Mouse (Mus musculus) right cerebral cortex, postnatal 4 days (tissue): ENCODE data around the gene Elf1.
"Not testable (repeated sequence)": the region's sequence is repeated elsewhere in the genome, so short reads cannot be mapped to it uniquely, and the experiment has no call there.

Experiments used
- DNase-seq: peaks from one replicate; pipeline ENCODE4 v3.0.0-alpha.2; 2022

Elf1 gene

GRCm38 (mm10) chr14:79480624-79481338 lies at the start of gene Elf1:
Gene Elf1 (plus strand): TSS chr14:79481194.
- peak; percentile 96 for DNase-seq

- no peak for DNase-seq
Measured at GRCm38 (mm10) chr14:79434068-79434467, 46.9 kb upstream of the Elf1 start.

- no peak for DNase-seq
Measured at GRCm38 (mm10) chr14:79440655-79441054, 40.3 kb upstream of the Elf1 start.

- DNase-seq, result no peak
Measured at GRCm38 (mm10) chr14:79441441-79441840, 39.6 kb upstream of the Elf1 start.

- DNase-seq, result no peak
Measured at GRCm38 (mm10) chr14:79444601-79445000, 36.4 kb upstream of the Elf1 start.

GRCm38 (mm10) chr14:79445055-79445620 lies 35.9 kb upstream of the Elf1 start:
- DNase-seq, result peak; percentile 17

- DNase-seq, result peak; percentile 61
Measured at GRCm38 (mm10) chr14:79451681-79452590, 29.1 kb upstream of the Elf1 start, which contains the start of gene Kbtbd6. Gene Kbtbd6 (plus strand): TSS chr14:79451835.

- DNase-seq, result not testable (repeated sequence)
Measured at GRCm38 (mm10) chr14:79452591-79452934, 28.4 kb upstream of the Elf1 start.

- DNase-seq, result no peak
Measured at GRCm38 (mm10) chr14:79460401-79460800, 20.6 kb upstream of the Elf1 start.

- no peak for DNase-seq
Measured at GRCm38 (mm10) chr14:79460988-79461387, 20.0 kb upstream of the Elf1 start.

- no peak for DNase-seq
Measured at GRCm38 (mm10) chr14:79465623-79466022, 15.4 kb upstream of the Elf1 start.

GRCm38 (mm10) chr14:79467621-79468020 lies 13.4 kb upstream of the Elf1 start:
- peak; percentile 76 for DNase-seq

GRCm38 (mm10) chr14:79473384-79473783 lies 7.6 kb upstream of the Elf1 start:
- DNase-seq, result no peak

- peak; percentile 97 for DNase-seq
Measured at GRCm38 (mm10) chr14:79481339-79482151, 551 bp downstream of the Elf1 start, which contains the start of gene Wbp4. Gene Wbp4 (minus strand): TSS chr14:79481520.

GRCm38 (mm10) chr14:79482251-79482661 lies 1.3 kb downstream of the Elf1 start:
- DNase-seq, result peak; percentile 18

- DNase-seq, result no peak
Measured at GRCm38 (mm10) chr14:79482747-79483355, 1.9 kb downstream of the Elf1 start.

GRCm38 (mm10) chr14:79483611-79484120 lies 2.7 kb downstream of the Elf1 start:
- no peak for DNase-seq

- no peak for DNase-seq
Measured at GRCm38 (mm10) chr14:79486617-79486992, 5.6 kb downstream of the Elf1 start.

- no peak for DNase-seq
Measured at GRCm38 (mm10) chr14:79486993-79487731, 6.2 kb downstream of the Elf1 start.

- no peak for DNase-seq
Measured at GRCm38 (mm10) chr14:79488531-79488930, 7.5 kb downstream of the Elf1 start.

- no peak for DNase-seq
Measured at GRCm38 (mm10) chr14:79489150-79489549, 8.2 kb downstream of the Elf1 start.
